Mouse (Mus musculus) ES-Bruce4 (cell line): ENCODE results near the gene Lce3d. TPM values are rescaled to one million over a fixed set of nuclear protein-coding genes. Genes with fewer than 3 reads are reported as not detected.

Experiments
- H3K27ac ChIP-seq: 2 replicates; pipeline ENCODE4 v1.5.1; 2012; ENCODE audit warnings: low read length, inconsistent platforms; ENCODE audit not compliant: insufficient read depth
- H3K27me3 ChIP-seq: 2 replicates; pipeline ENCODE4 v1.6.1; 2012; ENCODE audit warnings: mild to moderate bottlenecking, low read length, inconsistent platforms; ENCODE audit not compliant: control insufficient read depth, poor library complexity, insufficient read depth, severe bottlenecking
- H3K36me3 ChIP-seq: 2 replicates; pipeline ENCODE4 v1.6.1; 2012; ENCODE audit warnings: inconsistent platforms, mild to moderate bottlenecking, low read length, moderate library complexity; ENCODE audit not compliant: control insufficient read depth, poor library complexity, insufficient read depth, severe bottlenecking
- H3K4me1 ChIP-seq: one replicate; pipeline ENCODE4 v1.8.1; 2011; ENCODE audit warnings: low read length; ENCODE audit not compliant: control insufficient read depth, insufficient read depth
- H3K4me3 ChIP-seq: 2 replicates; pipeline ENCODE4 v1.5.1; 2011; ENCODE audit warnings: low read depth, mild to moderate bottlenecking, low read length
- H3K9ac ChIP-seq: 2 replicates; pipeline ENCODE4 v1.6.1; 2012; ENCODE audit warnings: low read depth, mild to moderate bottlenecking, inconsistent platforms; ENCODE audit not compliant: poor library complexity, severe bottlenecking
- H3K9me3 ChIP-seq: replicated peaks from 2 replicates; pipeline ENCODE4 v1.6.1; 2012; ENCODE audit warnings: mild to moderate bottlenecking, low read length, inconsistent platforms; ENCODE audit not compliant: control insufficient read depth, poor library complexity, insufficient read depth, severe bottlenecking
- CTCF ChIP-seq: IDR thresholded peaks from one replicate; pipeline ENCODE4 v1.8.1; 2011; ENCODE audit warnings: low read depth, low read length
- EP300 ChIP-seq: IDR thresholded peaks from 2 replicates; pipeline ENCODE4 v1.6.1; 2011; ENCODE audit warnings: low read depth, low read length; ENCODE audit not compliant: insufficient read depth
- POLR2A ChIP-seq: IDR thresholded peaks from one replicate; pipeline ENCODE4 v1.8.1; 2011; ENCODE audit warnings: low read length; ENCODE audit not compliant: insufficient read depth
- polyA plus RNA-seq: library from polyadenylated mRNA; stranded (reverse); fragments of >200 nt; gene quantifications from 2 replicates; pipeline ENCODE4 v1.2.4, GENCODE M21; 2011; ENCODE audit warnings: low read depth; ENCODE audit not compliant: missing spikeins, insufficient read depth, insufficient read length

The Lce3d gene
- polyA plus RNA-seq, 1 experiment: not detected

DNA sequence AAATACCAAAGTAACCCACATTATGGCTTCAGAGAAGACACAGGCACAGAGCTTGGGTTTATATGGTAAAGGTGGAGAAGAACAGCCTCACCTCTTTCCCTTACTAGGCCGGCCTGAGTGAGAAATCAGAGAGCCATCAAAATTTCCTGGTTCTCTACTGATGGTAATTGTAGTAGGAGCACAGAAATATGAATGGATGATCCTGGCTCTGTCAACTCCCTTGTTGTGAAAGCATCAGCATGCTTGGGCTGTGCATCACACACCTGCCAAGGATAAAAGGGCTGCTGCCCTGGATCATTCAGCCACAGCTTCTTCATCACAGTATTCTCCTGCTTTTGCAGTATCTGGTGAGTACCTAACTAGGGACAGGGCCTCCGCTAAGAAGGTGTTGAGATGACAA, 9.6 kb downstream of the Lce3d start, which contains the start of gene Lce3e:
Gene Lce3e (plus strand): TSS at position 301 of the 400 bp plus-strand sequence.
- no peak within 1 kb of the TSS for H3K4me3 ChIP-seq
- no peak within 1 kb of the TSS for H3K27ac ChIP-seq
- H3K9ac ChIP-seq: no peak within 1 kb of the TSS
- no peaks in the 10 kb centered on the region for H3K4me1 ChIP-seq
- H3K27me3 ChIP-seq: no peaks in the 10 kb centered on the region
- no peaks in the 10 kb centered on the region for H3K36me3 ChIP-seq
- TF ChIP-seq CTCF (no peak), EP300 (no peak)
- H3K9me3 ChIP-seq: peaks cover 5% of the 10 kb centered on the region; the same call in 1 of the 2 replicates

DNA sequence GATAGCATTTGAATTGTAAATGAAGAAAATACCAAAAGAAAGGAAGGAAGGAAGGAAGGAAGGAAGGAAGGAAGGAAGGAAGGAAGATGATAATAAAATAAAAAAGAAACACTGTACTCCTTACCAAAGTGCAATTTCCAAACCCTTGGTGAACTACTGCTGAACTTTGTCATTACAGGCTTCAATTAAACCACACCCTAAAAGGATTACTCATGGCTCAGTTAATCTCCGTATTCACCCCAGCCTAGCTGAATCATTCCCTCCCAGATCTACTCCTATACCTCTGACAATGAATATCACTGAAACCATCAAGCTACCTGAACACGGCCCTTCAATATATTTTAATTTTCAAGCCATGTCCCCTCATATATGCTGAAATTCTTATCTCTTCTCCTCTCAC, 21.3 kb downstream of the Lce3d start:
- TF ChIP-seq EP300 (no peak), POLR2A (no peak), CTCF (no peak)
- Histone ChIP-seq H3K27ac (no peak overlapping the region), H3K36me3 (no peaks in the 10 kb centered on the region), H3K4me1 (no peaks in the 10 kb centered on the region), H3K9ac (no peak overlapping the region), H3K4me3 (no peak overlapping the region), H3K27me3 (no peaks in the 10 kb centered on the region), H3K9me3 (no peaks in the 10 kb centered on the region)

- no peaks in the 10 kb centered on the region for H3K9me3 ChIP-seq
- H3K27me3 ChIP-seq: no peaks in the 10 kb centered on the region; the same call in 1 of the 2 replicates
- H3K4me1 ChIP-seq: no peaks in the 10 kb centered on the region
- H3K27ac ChIP-seq: no peak within 1 kb of the TSS
- H3K4me3 ChIP-seq: no peak within 1 kb of the TSS
- no peak within 1 kb of the TSS for H3K9ac ChIP-seq
- TF ChIP-seq CTCF: no peak
- no peaks in the 10 kb centered on the region for H3K36me3 ChIP-seq
Observed at GRCm38 (mm10) chr3:92991926-92992325, 34.7 kb downstream of the Lce3d start, which contains the start of gene Lce3f. Lce3f (plus strand) TSS chr3:92992226.

GRCm38 (mm10) chr3:92998691-92999090, 41.5 kb downstream of the Lce3d start:
- no peaks in the 10 kb centered on the region for H3K9me3 ChIP-seq
- H3K27me3 ChIP-seq: no peaks in the 10 kb centered on the region
- no peaks in the 10 kb centered on the region for H3K4me1 ChIP-seq
- H3K4me3 ChIP-seq: no peak overlapping the region
- no peak overlapping the region for H3K9ac ChIP-seq
- peak; percentile 85 for TF ChIP-seq CTCF
- TF ChIP-seq EP300: no peak
- no peaks in the 10 kb centered on the region for H3K36me3 ChIP-seq
- H3K27ac ChIP-seq: no peak overlapping the region

- Histone ChIP-seq H3K4me1 (no peaks in the 10 kb centered on the region), H3K4me3 (no peak overlapping the region), H3K27me3 (no peaks in the 10 kb centered on the region), H3K36me3 (no peaks in the 10 kb centered on the region), H3K27ac (no peak overlapping the region), H3K9me3 (no peaks in the 10 kb centered on the region), H3K9ac (no peak overlapping the region)
- no peak for TF ChIP-seq CTCF
- no peak for TF ChIP-seq EP300
Observed at GRCm38 (mm10) chr3:93000621-93001020, 43.4 kb downstream of the Lce3d start.

GRCm38 (mm10) chr3:93002843-93003242, 45.7 kb downstream of the Lce3d start:
- H3K36me3 ChIP-seq: no peaks in the 10 kb centered on the region
- H3K9ac ChIP-seq: no peak overlapping the region
- H3K4me3 ChIP-seq: no peak overlapping the region
- TF ChIP-seq POLR2A: no peak
- TF ChIP-seq CTCF: no peak
- TF ChIP-seq EP300: no peak
- no peaks in the 10 kb centered on the region for H3K9me3 ChIP-seq
- no peaks in the 10 kb centered on the region for H3K4me1 ChIP-seq
- no peaks in the 10 kb centered on the region for H3K27me3 ChIP-seq
- no peak overlapping the region for H3K27ac ChIP-seq

Other genes starting within 250 kb of the Lce3d start
- gene Lce1e, start 248.3 kb upstream of the Lce3d start, polyA plus RNA-seq: not detected in 2 replicates
- not detected in 2 replicates for gene Lce1f, start 237.0 kb upstream of the Lce3d start, polyA plus RNA-seq
- gene Gm38119, start 218.3 kb upstream of the Lce3d start, polyA plus RNA-seq: not detected in 2 replicates
- not detected in 2 replicates for gene Lce1g, start 205.1 kb upstream of the Lce3d start, polyA plus RNA-seq
- gene Lce1h, start 192.3 kb upstream of the Lce3d start, polyA plus RNA-seq: not detected in 2 replicates
- not detected in 2 replicates for gene Lce1i, start 178.5 kb upstream of the Lce3d start, polyA plus RNA-seq
- gene Lce1j, start 166.9 kb upstream of the Lce3d start, polyA plus RNA-seq: not detected in 2 replicates
- gene Lce1k, start 149.5 kb upstream of the Lce3d start, polyA plus RNA-seq: not detected in 2 replicates
- gene Kprp, start 130.1 kb upstream of the Lce3d start, polyA plus RNA-seq: not detected in 2 replicates
- not detected in 2 replicates for gene Lce1l, start 106.1 kb upstream of the Lce3d start, polyA plus RNA-seq
- not detected in 2 replicates for gene 2310050C09Rik, start 87.2 kb upstream of the Lce3d start, polyA plus RNA-seq
- gene Lce3a, start 31.2 kb upstream of the Lce3d start, polyA plus RNA-seq: not detected in 2 replicates
- not detected in 2 replicates for gene Lce3b, start 24.4 kb upstream of the Lce3d start, polyA plus RNA-seq
- not detected in 2 replicates for gene Lce3c, start 12.9 kb upstream of the Lce3d start, polyA plus RNA-seq
- not detected in 2 replicates for gene Lce3e, start 9.7 kb downstream of the Lce3d start, polyA plus RNA-seq
- gene Lce3f, start 34.8 kb downstream of the Lce3d start, polyA plus RNA-seq: not detected in 2 replicates
- gene Crct1, start 58.3 kb downstream of the Lce3d start, polyA plus RNA-seq: not detected in 2 replicates
- gene Lce1m, start 61.7 kb downstream of the Lce3d start, polyA plus RNA-seq: not detected in 2 replicates
- gene Gm4858, start 111.4 kb downstream of the Lce3d start, polyA plus RNA-seq: not detected in 2 replicates
- gene Crnn, start 187.4 kb downstream of the Lce3d start, polyA plus RNA-seq: not detected in 2 replicates
- gene Flg2, start 239.9 kb downstream of the Lce3d start, polyA plus RNA-seq: not detected in 2 replicates